Mouse (Mus musculus) heart, postnatal 25 days (tissue): Measurements from ENCODE around the gene Rasa4. TPM values are rescaled to one million over a fixed set of nuclear protein-coding genes. Genes with fewer than 3 reads are reported as not detected.
"Not testable (repeated sequence)": the region's sequence is repeated elsewhere in the genome, so short reads cannot be mapped to it uniquely, and the experiment has no call there.

Experiments
- DNase-seq: peaks from one replicate; pipeline ENCODE4 v3.0.0; 2022; ENCODE audit warnings: low spot score
- intact Hi-C: fragments of 180-260 bp; cut with DNase I; formaldehyde crosslinking; loops from one replicate; pipeline ENCODE4 v1.15.1; 2025
- total RNA-seq, 2 experiments: library from RNA; stranded (reverse); gene quantifications; 2 replicates each; pipeline ENCODE4 v1.2.3; 2021

Rasa4 gene
- total RNA-seq, 2 experiments from 2014 or later: 6.5 to 7.2 TPM

DNA sequence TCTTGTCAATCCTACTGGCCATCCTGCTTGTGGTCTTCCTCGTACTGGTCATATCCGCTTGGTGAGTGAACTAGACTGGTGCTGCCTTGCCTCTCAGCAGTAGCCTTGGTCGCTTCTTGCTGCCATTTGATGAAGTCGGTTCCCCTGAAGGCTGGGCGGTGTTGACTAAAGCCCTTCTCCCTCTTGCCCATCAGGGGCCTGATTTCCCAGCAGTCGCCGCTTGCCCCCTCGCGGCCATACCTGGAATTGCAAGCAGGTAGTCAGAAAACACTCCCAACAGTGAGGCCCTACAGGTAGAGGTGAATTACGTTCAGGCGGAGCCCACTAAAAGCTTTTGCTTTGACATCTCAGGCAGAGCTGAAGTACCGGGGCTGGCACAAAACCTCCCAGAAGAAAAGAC, 22.1 kb upstream of the Rasa4 start:
- peak; percentile 45 for DNase-seq
- intact Hi-C loops: loop anchor here (1.0 to 5.0 kb wide), 5 partner anchors 16 to 184 kb away; no protein-coding TSS in a partner anchor

DNA sequence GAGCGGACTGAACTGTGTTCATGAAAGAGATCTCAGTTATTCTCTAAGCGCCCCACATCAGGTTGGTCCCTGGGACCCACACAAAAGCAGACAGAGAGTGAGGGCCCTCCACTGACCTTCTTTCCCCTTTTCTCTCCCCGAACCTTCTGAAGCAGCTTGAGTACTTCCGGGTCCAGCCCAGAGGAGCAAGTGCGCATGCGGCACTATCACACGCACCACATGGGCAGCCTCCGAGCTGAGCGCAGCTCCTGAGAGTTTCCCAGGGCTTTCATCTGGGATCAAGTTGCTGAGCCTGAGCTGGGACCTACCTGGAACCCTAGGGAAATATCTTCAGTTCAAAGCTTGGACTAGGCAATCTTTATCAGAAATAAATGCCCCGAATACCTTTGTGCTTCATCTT, 19.8 kb upstream of the Rasa4 start:
- no peak for DNase-seq
- intact Hi-C loops: loop anchor here (5.0 kb wide), 3 partner anchors 97 to 187 kb away; no protein-coding TSS in a partner anchor

DNA sequence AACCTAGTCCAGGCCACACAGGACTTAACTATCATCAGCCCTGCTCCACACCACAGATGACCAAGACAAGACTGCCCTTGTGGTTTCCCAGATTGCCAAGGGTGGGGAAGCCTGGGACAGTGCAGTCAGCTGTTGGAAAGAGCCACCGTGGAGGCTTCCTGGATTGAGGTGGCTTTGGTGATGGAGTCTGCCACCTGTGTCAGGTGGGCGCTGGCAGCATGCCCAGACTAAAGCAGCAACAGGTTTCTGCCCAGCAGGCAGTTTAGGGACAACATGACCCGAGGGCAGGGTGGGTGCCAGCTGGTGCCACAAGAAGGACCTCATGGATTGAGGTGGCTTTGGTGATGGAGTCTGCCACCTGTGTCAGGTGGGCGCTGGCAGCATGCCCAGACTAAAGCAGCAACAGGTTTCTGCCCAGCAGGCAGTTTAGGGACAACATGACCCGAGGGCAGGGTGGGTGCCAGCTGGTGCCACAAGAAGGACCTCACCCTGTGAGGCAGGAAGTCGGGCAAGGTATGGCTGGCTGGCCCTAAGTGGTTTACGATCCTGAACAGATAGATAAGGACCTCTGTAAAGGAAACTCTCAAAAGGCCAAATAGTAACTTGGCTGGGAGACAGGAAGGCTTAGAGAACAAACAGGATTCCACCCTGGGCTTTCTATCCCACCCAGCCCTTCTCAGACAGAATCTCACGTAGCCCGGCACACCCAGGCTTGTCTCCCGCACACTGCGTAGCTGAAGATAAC, 17.1 kb upstream of the Rasa4 start:
- intact Hi-C loops, DNase-seq: not testable (repeated sequence)

DNA sequence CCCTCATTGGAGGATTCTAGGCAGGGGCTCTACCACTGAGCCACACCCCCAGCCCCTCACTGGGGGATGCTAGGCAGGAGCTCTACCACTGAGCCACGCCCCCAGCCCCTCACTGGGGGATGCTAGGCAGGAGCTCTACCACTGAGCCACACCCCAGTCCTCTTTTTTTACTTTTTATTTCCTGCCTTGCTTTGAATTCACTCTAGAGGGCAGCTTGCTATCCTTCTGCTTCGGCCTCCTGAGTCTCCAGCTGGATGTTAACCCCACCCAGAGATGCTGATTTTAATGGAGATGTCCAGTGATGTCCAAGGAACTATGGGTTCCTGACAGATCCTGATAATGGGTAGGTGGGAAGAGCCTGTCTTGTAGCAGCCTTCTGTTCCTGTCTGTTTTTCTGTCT, 14.3 kb upstream of the Rasa4 start:
- intact Hi-C loops: no loop called here
- DNase-seq: no peak

DNA sequence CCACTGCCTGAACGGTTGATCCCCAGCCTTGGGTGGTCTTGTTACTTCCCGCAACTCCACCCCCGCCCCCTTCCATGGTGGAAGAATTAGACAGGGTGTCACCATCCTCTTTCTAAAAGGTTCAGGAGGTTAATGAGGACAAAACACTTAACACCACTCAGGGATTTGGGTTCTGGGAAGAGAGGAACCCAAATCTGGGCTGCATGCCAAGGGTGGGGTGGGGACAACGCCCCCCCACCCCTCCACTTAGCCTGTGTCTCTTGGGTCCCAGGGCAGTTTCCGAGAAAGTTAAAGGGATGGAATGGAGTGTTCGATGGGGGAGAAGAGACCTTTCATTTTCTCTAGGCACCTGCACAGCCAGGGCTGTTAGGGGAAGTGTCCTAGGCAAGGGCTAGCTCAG, 10.7 kb upstream of the Rasa4 start:
- no peak for DNase-seq
- intact Hi-C loops: no loop called here

DNA sequence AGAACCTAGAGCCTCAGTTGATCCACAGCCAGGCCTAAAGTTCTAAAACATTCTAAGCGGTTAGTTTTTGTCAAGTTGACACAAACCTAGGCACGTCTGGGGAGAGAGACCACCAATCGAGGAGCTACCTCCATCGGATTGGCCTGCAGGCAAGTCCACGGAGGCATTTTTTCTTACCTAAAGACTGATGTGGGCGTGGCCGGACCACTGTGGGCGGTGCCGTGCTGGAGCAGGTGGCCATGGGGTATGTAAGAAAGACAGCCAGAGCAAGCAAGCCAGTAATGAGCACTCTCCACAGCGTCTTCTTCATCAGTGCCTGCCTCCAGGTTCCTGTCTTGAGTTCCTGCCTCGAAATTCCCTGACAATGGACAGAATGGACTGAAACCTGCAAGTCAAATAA, 10.2 kb upstream of the Rasa4 start:
- no peak for DNase-seq
- intact Hi-C loops: no loop called here

DNA sequence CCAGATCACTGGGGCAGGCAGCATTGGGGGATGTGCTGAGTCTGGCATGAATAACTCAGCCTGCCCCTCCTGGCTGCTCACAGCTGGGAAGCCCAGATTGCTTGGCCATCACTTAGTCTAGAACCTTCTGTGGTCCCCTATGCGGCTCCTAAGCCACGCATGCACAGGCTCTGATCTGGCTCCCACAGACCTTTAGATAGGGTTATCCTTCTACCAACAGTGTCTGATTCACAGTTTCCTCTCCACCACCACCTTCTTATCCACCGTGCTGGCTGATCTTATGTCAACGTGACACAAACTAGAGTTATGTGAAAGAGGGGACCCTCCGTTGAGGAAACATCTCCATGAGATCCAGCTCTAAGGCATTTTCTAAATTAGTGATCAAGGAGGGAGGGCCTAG, 8.6 kb upstream of the Rasa4 start:
- no peak for DNase-seq
- intact Hi-C loops: no loop called here

DNA sequence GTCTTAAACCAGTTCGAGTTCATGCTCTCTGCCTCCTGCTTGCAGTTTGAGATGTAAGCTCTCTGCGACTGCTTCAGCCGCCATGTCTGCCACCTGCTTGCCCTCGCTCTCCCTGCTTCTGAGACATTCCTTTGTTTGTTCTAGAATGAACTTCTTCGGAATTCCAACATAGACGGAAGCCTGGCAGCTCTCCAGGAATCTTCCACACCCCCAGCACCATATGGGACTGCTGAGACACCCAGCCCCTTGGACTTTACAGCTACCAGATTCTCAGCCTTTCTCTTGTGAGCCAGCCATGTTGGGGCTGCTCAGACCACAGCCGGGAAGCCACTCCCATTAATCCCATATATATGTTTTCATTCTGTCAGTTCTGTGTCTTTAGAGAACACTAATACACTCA, 7.4 kb upstream of the Rasa4 start:
- DNase-seq: no peak

DNA sequence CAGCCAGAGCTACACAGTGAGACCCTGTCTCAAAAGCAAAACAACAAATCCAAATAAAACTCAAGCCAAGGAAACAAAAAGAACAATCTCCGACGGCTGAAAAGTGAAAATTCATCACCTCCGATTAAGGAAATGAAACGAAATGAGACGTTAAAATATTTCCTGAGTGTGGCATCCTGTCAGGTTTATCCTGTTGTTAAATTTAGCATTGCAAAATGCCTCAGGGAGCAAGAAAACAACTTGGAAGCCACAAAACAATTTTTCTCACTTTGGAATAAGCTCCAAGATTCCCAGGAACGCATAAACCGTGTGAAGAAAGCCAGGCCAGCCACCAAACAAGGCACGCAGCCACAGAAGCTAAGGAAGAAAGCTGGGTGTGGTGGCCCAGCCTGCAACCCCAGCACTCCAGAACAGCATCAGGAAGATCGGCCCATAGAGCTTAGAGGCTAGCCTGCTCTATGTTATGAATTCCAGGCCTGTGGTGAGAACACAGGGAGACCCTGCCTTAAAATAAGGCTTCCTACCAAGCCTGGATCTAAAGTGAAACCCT, 6.6 kb upstream of the Rasa4 start:
- no peak for DNase-seq
- intact Hi-C loops: no loop called here

More for the DNA sequence above, 7.4 kb upstream of the Rasa4 start:
- intact Hi-C loops: no loop called here

DNA sequence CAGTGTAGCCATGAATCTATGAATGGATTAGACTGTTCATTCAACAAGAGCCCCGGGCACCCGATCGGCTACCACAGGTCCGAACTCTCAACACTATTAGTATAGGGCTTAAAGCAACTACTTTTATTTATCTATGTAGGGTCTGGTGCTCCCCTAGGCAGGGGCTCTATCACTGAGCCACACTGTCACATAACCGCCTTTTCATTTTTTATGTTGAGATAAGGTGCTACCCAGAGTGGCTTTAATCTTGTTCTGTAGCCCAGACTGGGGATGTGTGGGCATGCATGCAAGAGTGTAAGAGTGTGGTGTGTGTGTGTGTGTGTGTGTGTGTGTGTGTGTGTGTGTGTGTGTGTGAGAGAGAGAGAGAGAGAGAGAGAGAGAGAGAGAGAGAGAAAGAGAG, 5.6 kb upstream of the Rasa4 start:
- no peak for DNase-seq
- intact Hi-C loops: no loop called here

DNA sequence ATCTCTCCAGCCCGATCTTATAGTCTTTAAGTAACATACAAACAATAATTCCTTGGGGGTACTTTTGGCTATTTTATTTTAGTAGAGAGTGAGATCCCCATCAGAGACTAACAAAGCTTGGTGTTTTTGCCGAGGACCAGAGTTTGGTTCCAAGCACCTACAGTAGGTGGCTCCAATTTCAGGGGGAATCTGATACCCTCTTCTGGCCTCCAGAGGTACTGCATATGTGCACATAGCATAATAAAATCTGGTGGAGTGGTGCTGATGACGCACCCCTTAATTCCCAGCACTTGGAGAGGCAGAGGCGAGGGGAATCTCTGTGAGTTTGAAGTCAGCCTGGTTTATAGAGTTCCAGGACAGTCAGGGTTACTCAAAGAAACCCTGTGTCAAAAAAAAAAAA, 1.4 kb upstream of the Rasa4 start:
- intact Hi-C loops: no loop called here
- no peak for DNase-seq

DNA sequence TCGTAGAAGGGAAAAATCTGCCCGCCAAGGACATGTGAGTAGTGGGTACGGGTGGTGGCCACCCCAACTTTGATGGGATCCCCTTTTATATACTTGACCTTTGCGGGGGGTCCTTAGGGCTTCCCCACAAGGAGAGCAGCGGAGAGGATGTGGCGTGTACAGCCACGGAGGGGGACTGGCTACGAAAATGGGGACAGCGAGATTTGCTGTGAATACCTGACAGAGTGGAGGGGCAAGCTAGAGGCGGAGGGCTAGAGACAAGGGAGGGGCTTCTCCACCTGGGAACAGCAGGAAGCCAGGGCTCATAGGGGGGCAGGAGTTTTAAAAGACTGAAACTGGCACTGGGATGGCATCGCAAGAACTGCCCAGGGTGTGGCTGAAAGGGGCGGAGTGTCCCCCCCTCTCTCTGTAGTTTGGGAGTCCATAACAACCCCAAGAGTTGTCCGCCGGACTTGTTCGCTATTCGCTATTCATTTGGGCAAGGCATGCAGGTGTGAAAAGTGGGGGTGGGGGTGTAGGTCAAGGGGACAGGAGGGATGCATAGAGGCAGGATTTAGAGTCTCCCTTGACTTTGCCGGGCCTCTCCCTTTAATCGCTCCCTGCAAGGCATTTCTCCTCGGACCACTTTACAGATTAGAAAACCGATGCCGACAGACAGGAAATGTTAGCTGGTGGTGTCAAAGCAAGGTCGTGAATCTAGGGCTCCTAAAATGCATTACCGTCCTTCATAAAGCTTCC, 597 bp downstream of the Rasa4 start:
- DNase-seq: no peak
- intact Hi-C loops: no loop called here

DNA sequence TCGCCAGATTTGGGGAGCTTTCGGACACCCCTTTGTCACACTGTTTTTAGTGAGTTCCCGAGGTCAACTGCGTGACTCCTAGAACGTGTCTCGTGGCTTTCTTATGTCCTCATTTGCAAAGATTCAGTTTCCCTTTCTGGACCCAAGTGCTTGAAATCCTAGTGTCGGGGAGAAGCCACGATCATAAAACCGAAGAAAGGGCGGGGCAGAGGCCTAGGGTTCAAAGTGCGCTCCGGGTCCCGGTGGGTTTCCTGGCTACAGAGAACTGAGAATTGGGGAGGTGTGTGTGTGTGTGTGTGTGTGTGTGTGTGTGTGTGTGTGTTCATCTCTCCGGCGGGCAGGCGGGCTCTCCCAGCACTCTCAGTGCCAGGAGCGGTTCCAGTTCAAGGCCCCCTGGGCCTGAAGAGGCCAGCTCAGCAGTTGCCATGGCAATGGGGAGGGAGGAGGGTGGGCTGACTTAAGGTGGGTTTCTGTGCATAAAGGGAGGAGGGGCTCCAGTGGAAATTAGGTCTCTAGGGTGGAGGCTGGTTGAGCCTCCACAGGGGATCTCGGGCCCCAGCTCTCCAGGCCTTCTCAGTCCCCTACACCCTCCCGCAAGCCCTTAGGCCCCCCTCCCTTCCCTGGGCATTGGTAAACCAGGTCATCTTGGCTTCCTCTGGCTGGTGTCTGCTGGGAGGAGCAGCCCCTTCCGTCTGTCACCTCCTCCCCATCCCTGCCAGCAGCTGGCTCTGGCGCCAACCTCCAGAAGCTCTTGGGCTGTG, 1.4 kb downstream of the Rasa4 start:
- DNase-seq: no peak
- intact Hi-C loops: loop anchor here (5.0 kb wide), 1 partner anchor 38 kb away; no protein-coding TSS in a partner anchor

DNA sequence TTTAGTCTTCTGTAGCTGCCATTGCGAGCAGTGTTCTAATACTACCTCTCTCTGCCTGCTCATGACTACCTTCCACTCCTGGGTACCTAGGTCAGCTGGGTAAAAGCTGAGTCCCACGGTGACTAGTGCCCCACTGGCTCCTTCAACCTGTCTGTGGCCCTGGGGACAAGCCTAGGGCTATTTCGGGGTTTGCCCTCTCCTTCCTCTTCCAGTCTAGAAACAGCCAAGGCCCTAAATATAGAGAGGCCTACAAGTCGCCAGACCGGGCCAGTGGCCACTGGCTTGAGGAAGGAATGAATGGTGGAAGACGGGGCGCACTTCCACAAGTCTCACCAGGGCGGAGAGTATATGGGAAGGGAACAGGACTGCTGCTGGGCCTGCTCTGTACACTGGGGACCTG, 2.6 kb downstream of the Rasa4 start:
- no peak for DNase-seq
- intact Hi-C loops: loop anchor here (5.0 kb wide), 1 partner anchor 39 kb away; no protein-coding TSS in a partner anchor

DNA sequence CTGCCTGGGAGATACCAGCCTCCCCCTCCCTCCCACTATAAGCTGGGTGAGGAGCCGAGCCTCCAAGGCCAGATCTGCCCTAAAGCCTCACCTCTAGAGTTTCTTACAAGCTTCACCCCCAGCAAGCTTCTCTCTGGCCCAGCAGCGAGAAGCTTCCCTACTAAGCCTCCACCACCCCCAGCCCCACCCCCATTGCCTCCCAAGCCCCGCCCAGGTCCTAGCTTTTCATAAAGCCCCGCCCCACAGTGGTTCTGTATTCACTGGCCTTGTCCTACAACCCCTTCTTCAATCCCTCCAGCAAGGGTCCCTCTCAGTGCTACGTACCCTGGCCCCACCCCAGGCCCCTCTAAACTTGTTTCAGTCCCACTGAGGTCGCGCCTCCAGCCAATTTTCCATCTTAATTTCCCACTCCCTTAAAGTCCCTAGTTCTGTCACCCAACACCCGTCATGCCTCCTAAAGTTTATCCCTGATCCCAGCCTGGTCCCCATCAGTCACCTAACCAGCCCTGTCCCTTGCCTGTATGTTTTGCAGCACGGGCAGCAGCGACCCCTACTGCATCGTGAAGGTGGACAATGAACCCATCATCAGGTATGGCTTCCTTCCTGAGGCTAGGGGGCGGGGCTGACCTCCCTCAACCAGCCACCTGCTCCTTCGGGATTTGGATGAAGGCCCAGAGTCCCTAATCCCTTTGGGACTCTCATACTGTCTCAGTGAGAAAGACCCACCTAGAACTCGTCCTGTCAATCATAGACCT, 5.3 kb downstream of the Rasa4 start:
- DNase-seq: no peak
- intact Hi-C loops: loop anchor here (5.0 kb wide), 1 partner anchor 42 kb away; no protein-coding TSS in a partner anchor

DNA sequence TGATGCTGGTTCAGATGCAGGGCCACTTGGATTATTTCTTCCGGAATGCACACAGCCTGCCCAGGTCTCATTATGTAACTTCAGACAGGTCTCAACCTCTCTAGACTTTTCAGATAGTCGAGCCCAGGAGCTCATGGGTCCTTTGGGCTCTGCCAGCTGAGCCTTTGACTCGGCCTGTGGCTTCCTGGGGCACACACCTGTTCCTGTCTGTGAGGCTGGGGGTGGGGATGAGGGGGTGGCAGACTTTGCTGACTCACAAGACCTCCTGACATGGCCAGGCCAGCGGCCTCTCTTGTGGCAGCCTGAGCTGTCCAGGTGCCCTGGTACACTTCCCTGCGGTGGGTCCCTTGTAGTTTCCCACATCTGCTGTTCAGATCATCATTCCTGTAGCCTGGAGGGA, 8.2 kb downstream of the Rasa4 start:
- intact Hi-C loops: no loop called here
- no peak for DNase-seq

DNA sequence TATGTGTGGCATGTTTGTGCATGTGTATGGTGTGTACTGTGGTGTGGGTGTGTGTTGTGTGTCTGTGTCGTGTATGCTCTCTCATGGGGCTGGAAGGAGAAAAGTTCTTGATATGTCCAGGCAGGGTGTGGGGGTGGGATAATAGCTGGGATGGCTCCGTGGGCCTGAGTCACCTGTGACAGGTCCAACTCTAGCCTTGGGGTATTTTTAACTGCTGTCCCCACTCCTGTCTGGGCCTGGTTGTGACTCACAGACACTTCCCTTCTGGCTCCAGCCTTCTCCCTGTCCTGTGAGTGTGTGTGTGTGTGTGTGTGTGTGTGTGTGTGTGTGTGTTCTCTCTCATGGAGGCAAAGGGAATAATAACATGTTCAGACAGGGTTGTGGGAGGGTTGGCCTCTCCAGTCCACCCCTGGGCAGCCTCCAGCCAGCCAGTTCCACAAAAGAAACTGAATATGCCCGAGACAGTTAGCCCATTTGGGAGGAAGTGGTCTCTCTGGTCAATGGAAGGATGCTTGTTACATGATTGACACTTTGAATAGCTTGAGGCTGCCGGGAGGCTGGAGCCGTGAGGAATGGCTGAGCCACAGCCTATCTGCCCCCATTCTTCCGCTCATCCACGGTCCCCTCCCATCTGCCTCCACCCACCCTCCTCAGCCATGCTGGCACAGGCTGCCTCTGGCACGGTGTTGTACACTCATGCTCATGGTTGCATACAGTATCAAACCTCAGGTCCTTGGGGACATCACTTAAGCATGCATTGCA, 10.7 kb downstream of the Rasa4 start:
- DNase-seq: no peak

DNA sequence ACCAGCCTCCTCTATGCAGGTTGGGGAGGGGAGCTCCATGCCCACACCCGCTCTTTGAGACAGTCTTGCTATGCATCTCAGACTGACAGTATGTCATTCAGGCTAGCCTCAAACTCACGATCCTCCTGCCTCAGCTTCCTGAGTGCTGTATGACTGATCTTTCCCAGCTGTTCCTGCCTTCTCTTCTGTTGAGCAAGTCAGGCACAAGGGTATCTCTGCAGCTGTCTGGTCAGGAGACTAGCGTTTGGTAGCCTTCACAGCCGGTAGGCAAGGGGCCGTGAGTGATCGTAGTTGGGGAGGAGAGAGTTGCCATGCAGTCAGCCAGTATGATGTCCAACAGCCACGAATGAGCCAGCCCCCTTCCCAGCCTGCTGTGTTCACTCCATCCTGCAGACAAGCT, 11.4 kb downstream of the Rasa4 start:
- no peak for DNase-seq
- intact Hi-C loops: no loop called here

More for the DNA sequence above, 10.7 kb downstream of the Rasa4 start:
- intact Hi-C loops: no loop called here

DNA sequence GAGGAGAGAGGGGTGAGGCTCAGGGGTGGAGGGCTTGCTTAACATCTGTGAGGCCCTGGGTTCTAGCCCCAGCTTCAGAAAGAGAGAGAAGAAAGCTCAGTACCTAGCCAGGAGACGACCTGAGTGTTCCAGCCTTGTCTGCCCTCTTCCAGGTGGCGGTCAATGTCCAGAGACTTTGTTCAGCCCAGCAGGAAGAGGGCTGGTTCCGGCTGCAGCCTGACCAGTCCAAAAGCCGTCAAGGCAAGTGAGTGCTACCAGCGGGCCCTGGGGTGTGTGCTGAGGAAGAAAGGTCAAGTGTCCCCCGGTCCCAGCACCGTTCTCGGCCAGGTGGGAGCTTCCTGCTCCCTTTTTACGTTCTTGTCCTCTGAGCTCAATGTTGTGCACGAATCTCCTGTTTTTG, 14.8 kb downstream of the Rasa4 start:
- intact Hi-C loops: no loop called here
- no peak for DNase-seq
